Mouse (Mus musculus) midbrain, postnatal 0 days (tissue): Measurements from ENCODE around the gene Yaf2. TPM values are rescaled to one million over a fixed set of nuclear protein-coding genes. Genes with fewer than 3 reads are reported as not detected.
A peak's percentile ranks its signal among the peaks of the same experiment; 100 is the strongest.
"Not testable (repeated sequence)": the region's sequence is repeated elsewhere in the genome, so short reads cannot be mapped to it uniquely, and the experiment has no call there.

Experiments used
- ATAC-seq: fragments of 200-750 bp; cut with Nextera tagmentation; 2 replicates; pipeline ENCODE4 v1.8.0; 2017; ENCODE audit warnings: moderate number of reproducible peaks, mild to moderate bottlenecking, moderate TSS enrichment, moderate library complexity; ENCODE audit not compliant: low FRiP score
- DNase-seq: peaks from one replicate; pipeline ENCODE4 v3.0.0-alpha.2; 2015; ENCODE audit warnings: low spot score
- H3K27ac ChIP-seq: fragments of 300-500 bp; sonication (generic); 2 replicates; pipeline ENCODE4 v1.5.1; 2014; ENCODE audit warnings: low read depth, mild to moderate bottlenecking, low read length, mixed read lengths
- H3K27me3 ChIP-seq: fragments of 300-500 bp; sonication (generic); 2 replicates; pipeline ENCODE4 v1.6.1; 2014; ENCODE audit warnings: low read length, control low read depth, mixed read lengths; ENCODE audit not compliant: insufficient read depth
- H3K36me3 ChIP-seq: fragments of 300-500 bp; sonication (generic); 2 replicates; pipeline ENCODE4 v1.6.1; 2014; ENCODE audit warnings: low read length, control low read depth, mixed read lengths; ENCODE audit not compliant: insufficient read depth
- H3K4me1 ChIP-seq: fragments of 300-500 bp; sonication (generic); 2 replicates; pipeline ENCODE4 v1.6.1; 2014; ENCODE audit warnings: mild to moderate bottlenecking, control low read depth, antibody characterized with exemption, low read length, mixed read lengths; ENCODE audit not compliant: insufficient read depth
- H3K4me2 ChIP-seq: fragments of 300-500 bp; sonication (generic); 2 replicates; pipeline ENCODE4 v1.6.1; 2014; ENCODE audit warnings: low read depth, mild to moderate bottlenecking, low read length, mixed read lengths; ENCODE audit not compliant: poor library complexity, severe bottlenecking
- H3K4me3 ChIP-seq: fragments of 300-500 bp; sonication (generic); 2 replicates; pipeline ENCODE4 v1.5.1; 2014; ENCODE audit warnings: low read depth, mild to moderate bottlenecking, low read length, moderate library complexity
- H3K9ac ChIP-seq: fragments of 300-500 bp; sonication (generic); replicated peaks from 2 replicates; pipeline ENCODE4 v1.6.1; 2014; ENCODE audit warnings: mild to moderate bottlenecking, low read length, moderate library complexity, mixed read lengths; ENCODE audit not compliant: poor library complexity, severe bottlenecking
- H3K9me3 ChIP-seq: fragments of 300-500 bp; sonication (generic); 2 replicates; pipeline ENCODE4 v1.6.1; 2016; ENCODE audit warnings: low read length, control low read depth
- CTCF ChIP-seq: IDR thresholded peaks from 2 replicates; pipeline ENCODE4 v1.5.1; 2016; ENCODE audit warnings: antibody characterized with exemption, mild to moderate bottlenecking
- whole genome bisulfite sequencing: fragments of 180-500 bp; shearing (Covaris S2); extraction: QIAGEN DNeasy Blood & Tissue Kit; methylation state at CpG from one replicate; pipeline ENCODE4 v1.1.7; 2014; 5-methylcytosine and 5-hydroxymethylcytosine counted together
- polyA plus RNA-seq: library from polyadenylated mRNA; unstranded; fragments of >200 nt; fragmentation: Nextera tagmentation; extraction: Ambion mirVana; gene quantifications from 2 replicates; pipeline ENCODE4 v1.2.1, GENCODE M21; 2015
- total RNA-seq: library from RNA; depleted of rRNA; stranded (reverse); fragments of >200 nt; gene quantifications from 2 replicates; pipeline ENCODE4 v1.2.3, GENCODE M21; 2014; rRNA removed

Yaf2 gene
- total RNA-seq = 90.5 TPM in 2 replicates
- 155 and 157 TPM in 2 replicates for polyA plus RNA-seq

- Histone ChIP-seq H3K9ac (peak within 1 kb of the TSS; percentile 92), H3K4me1 (no peaks in the 10 kb centered on the region), H3K4me2 (peak within 1 kb of the TSS; percentile 83), H3K4me3 (peak within 1 kb of the TSS; percentile 92), H3K9me3 (no peaks in the 10 kb centered on the region), H3K27ac (peak within 1 kb of the TSS; percentile 88), H3K27me3 (no peaks in the 10 kb centered on the region), H3K36me3 (no peaks in the 10 kb centered on the region; the same call in 1 of the 2 replicates)
- WGBS = under 1% methylated on average over 54 of the region's 73 CpGs
- DNase-seq (peak; percentile 90), ATAC-seq (peak; percentile 94)
- no peak for TF ChIP-seq CTCF
Measured at GRCm38 (mm10) chr15:93336925-93337761, at the start of gene Yaf2. Yaf2 (minus strand) TSS chr15:93336935.

GRCm38 (mm10) chr15:93381337-93381736, 44.6 kb upstream of the Yaf2 start:
- 75% methylated on average over 5 of the region's 5 CpGs for WGBS
- ATAC-seq (no peak), DNase-seq (no peak)
- Histone ChIP-seq H3K9ac (no peak overlapping the region), H3K9me3 (no peaks in the 10 kb centered on the region), H3K4me1 (no peaks in the 10 kb centered on the region), H3K27ac (no peak overlapping the region), H3K4me3 (no peak overlapping the region), H3K4me2 (no peak overlapping the region), H3K27me3 (no peaks in the 10 kb centered on the region), H3K36me3 (peaks cover 4% of the 10 kb centered on the region; the same call in 1 of the 2 replicates)
- TF ChIP-seq CTCF = no peak

GRCm38 (mm10) chr15:93379177-93379576, 42.4 kb upstream of the Yaf2 start:
- Histone ChIP-seq H3K4me3 (no peak overlapping the region), H3K4me2 (no peak overlapping the region), H3K9me3 (no peaks in the 10 kb centered on the region), H3K9ac (no peak overlapping the region), H3K36me3 (no peaks in the 10 kb centered on the region), H3K27ac (no peak overlapping the region), H3K27me3 (no peaks in the 10 kb centered on the region), H3K4me1 (no peaks in the 10 kb centered on the region)
- WGBS = 80% methylated on average over 3 of the region's 3 CpGs
- peak; percentile 41 for TF ChIP-seq CTCF
- ATAC-seq (no peak), DNase-seq (no peak)

GRCm38 (mm10) chr15:93375696-93376095, 39.0 kb upstream of the Yaf2 start:
- DNase-seq = no peak
- no peak overlapping the region for H3K4me3 ChIP-seq
- TF ChIP-seq CTCF = no peak
- H3K9me3 ChIP-seq = no peaks in the 10 kb centered on the region
- H3K4me1 ChIP-seq = no peaks in the 10 kb centered on the region
- no peak overlapping the region for H3K9ac ChIP-seq
- H3K36me3 ChIP-seq = no peaks in the 10 kb centered on the region
- no peak overlapping the region for H3K4me2 ChIP-seq
- ATAC-seq = no peak
- no peaks in the 10 kb centered on the region for H3K27me3 ChIP-seq
- H3K27ac ChIP-seq = no peak overlapping the region
- 94% methylated on average over 5 of the region's 5 CpGs for WGBS

- H3K9me3 ChIP-seq, DNase-seq, H3K4me1 ChIP-seq, H3K27me3 ChIP-seq, H3K27ac ChIP-seq, H3K4me2 ChIP-seq, H3K36me3 ChIP-seq, ATAC-seq, H3K9ac ChIP-seq, H3K4me3 ChIP-seq: not testable (repeated sequence)
Measured at GRCm38 (mm10) chr15:93372525-93373119, 35.9 kb upstream of the Yaf2 start.

DNA sequence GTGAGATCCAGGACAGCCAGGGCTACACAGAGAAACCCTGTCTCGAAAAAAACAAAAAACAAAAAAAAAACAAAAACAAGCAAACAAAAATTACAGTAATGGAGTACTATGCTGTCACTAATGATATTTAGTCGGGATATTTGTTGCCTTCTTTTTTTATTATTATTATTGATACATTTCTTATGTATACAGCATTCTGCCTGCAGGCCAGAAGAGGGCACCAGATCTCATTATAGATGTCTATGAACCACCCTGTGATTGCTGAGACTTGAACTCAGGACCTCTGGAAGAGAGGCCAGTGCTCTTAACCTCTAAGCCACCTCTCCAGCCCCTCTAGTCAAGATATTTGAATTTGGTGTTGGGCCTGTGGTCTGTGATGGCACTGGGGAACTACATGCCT, 35.1 kb upstream of the Yaf2 start:
- H3K4me2 ChIP-seq = no peak overlapping the region
- 86% methylated on average over 2 of the region's 2 CpGs for WGBS
- no peak for ATAC-seq
- no peak overlapping the region for H3K4me3 ChIP-seq
- no peak overlapping the region for H3K9ac ChIP-seq
- no peaks in the 10 kb centered on the region for H3K4me1 ChIP-seq
- no peaks in the 10 kb centered on the region for H3K36me3 ChIP-seq
- no peaks in the 10 kb centered on the region for H3K27me3 ChIP-seq
- H3K9me3 ChIP-seq = no peaks in the 10 kb centered on the region
- TF ChIP-seq CTCF = peak; percentile 35
- no peak overlapping the region for H3K27ac ChIP-seq
- DNase-seq = no peak
